Mouse (Mus musculus) small intestine, adult 2 months (tissue): ENCODE data around the gene Txlng. TPM values are rescaled to one million over a fixed set of nuclear protein-coding genes. Genes with fewer than 3 reads are reported as not detected.

ENCODE experiments used
- H3K27ac ChIP-seq: fragments of 200-500 bp; 2 replicates; pipeline ENCODE4 v1.5.1; 2012; ENCODE audit warnings: low read depth, low read length, control low read depth, inconsistent platforms; ENCODE audit not compliant: insufficient read depth
- H3K27me3 ChIP-seq: fragments of 200-500 bp; 2 replicates; pipeline ENCODE4 v1.6.1; 2012; ENCODE audit warnings: mild to moderate bottlenecking, moderate library complexity, low read length, inconsistent platforms; ENCODE audit not compliant: control insufficient read depth, insufficient read depth
- H3K36me3 ChIP-seq: fragments of 200-500 bp; 2 replicates; pipeline ENCODE4 v1.6.1; 2012; ENCODE audit warnings: mild to moderate bottlenecking, low read length, control low read depth, inconsistent platforms; ENCODE audit not compliant: control insufficient read depth, insufficient read depth
- H3K4me1 ChIP-seq: fragments of 200-500 bp; 2 replicates; pipeline ENCODE4 v1.6.1; 2012; ENCODE audit warnings: low read length, inconsistent platforms, mixed read lengths; ENCODE audit not compliant: control insufficient read depth, insufficient read depth, insufficient read length
- H3K4me3 ChIP-seq: fragments of 200-500 bp; 2 replicates; pipeline ENCODE4 v1.5.1; 2012; ENCODE audit warnings: low read depth, mild to moderate bottlenecking, control low read depth, inconsistent platforms, low read length, moderate library complexity
- CTCF ChIP-seq: fragments of 200-500 bp; IDR thresholded peaks from 2 replicates; pipeline ENCODE4 v1.5.1; 2012; ENCODE audit warnings: low read depth, mild to moderate bottlenecking, control low read depth, inconsistent platforms, low read length, moderate library complexity, mixed read lengths; ENCODE audit not compliant: insufficient replicate concordance, insufficient read length; ENCODE audit errors: extremely low read depth
- POLR2A ChIP-seq: fragments of 200-500 bp; IDR thresholded peaks from 2 replicates; pipeline ENCODE4 v1.6.1; 2012; ENCODE audit warnings: low read depth, mild to moderate bottlenecking, control low read depth, inconsistent platforms, low read length, moderate library complexity
- WGBS: fragments of 180-500 bp; shearing (Covaris S2); methylation state at CpG from one replicate; pipeline ENCODE4 v1.1.7; 2018; 5-methylcytosine and 5-hydroxymethylcytosine counted together
- polyA plus RNA-seq: library from polyadenylated mRNA; depleted of rRNA; stranded (reverse); fragments of >200 nt; gene quantifications from 2 replicates; pipeline ENCODE4 v1.2.3, GENCODE M21; 2012; rRNA removed

Txlng gene
- polyA plus RNA-seq, 1 experiment, result 0.85 TPM

DNA sequence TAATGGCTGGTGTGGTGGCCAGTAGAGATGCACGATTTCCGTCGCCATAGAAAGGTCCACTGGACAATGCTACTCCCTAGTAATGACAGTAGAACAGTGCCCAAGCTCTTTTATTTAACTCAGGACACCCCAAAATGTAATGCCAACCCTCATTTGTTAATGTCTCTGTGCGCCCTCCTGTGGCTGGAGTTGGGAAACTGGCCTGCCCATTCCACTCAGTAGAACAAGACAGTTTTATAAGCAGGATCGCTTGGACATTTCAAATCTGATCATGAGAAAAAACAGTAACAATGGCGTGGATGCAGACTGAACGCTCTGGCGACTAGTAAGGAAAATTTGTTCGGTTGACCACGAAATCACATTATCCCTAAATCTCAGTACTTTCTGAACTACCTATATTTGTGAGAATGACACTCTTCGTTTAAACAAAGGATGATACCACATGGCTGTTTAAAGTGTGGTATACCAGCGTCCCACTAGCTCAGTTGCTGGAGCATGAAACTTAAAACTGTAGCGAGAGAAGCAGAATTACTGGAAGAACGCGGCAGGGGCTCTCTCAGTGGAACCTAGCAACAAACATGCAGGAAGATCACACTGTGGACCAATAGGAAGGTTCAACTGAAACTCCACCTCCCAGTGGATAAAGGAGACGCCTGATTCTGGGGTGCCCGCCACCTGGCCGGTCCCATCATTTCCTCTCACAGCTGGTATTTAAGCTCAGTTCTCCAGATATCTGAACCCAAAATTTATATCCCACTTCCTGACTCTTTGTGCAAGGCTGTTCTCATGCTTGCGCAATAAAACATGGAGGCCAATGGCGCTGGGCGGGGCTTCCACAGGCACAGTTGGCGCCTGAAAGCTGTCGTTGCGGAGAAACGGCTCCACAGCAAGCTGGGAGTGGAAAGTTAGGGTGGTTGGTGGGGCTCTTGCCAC lies 94.0 kb downstream of the Txlng start:
- 18% methylated on average over 25 of the region's 25 CpGs for WGBS
- TF ChIP-seq CTCF, result peak; percentile 54; the same call in 1 of the 2 replicates
- TF ChIP-seq POLR2A, result no peak

DNA sequence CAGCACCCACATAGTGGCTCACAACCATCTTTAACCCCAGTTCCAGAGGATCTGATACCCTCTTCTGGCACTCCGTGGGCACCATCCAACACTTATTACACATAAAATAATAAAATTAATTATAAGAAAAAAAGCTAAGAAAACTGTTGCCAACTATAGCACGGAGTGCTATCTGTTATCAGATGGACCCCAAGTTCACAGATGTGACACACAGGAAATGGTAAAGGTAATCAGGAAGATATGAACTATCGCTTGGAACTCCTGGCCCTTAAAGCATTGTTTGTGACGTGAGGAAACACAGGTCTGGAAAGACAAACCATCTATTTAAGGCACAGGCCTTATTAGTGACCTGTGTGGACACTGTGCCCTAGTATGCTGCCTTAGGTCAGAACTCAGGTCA lies 99.2 kb downstream of the Txlng start:
- no peaks in the 10 kb centered on the region for H3K4me1 ChIP-seq
- H3K27ac ChIP-seq, result no peak overlapping the region
- no peaks in the 10 kb centered on the region for H3K36me3 ChIP-seq
- H3K27me3 ChIP-seq, result no peaks in the 10 kb centered on the region
- WGBS, result 73% methylated on average over 4 of the region's 4 CpGs
- no peak for TF ChIP-seq CTCF
- no peak overlapping the region for H3K4me3 ChIP-seq

More for the DNA sequence above, 94.0 kb downstream of the Txlng start:
- Histone ChIP-seq H3K36me3 (no peaks in the 10 kb centered on the region), H3K27me3 (no peaks in the 10 kb centered on the region), H3K27ac (peak overlapping the region; percentile 73), H3K4me1 (peaks cover 2% of the 10 kb centered on the region; the same call in 1 of the 2 replicates), H3K4me3 (peak overlapping the region; percentile 71)

Other genes starting within 250 kb of the Txlng start
- 1.3 and 2.6 TPM in 2 replicates for gene Reps2, start 185.8 kb downstream of the Txlng start, polyA plus RNA-seq
- 11.0 and 20.1 TPM in 2 replicates for gene Rbbp7, start 69.1 kb downstream of the Txlng start, polyA plus RNA-seq
- 6.1 and 8.3 TPM in 2 replicates for gene Syap1, start 59.0 kb upstream of the Txlng start, polyA plus RNA-seq
- 2.2 and 2.3 TPM in 2 replicates for gene Ctps2, start 71.8 kb upstream of the Txlng start, polyA plus RNA-seq
- 0.60 and 179 TPM in 2 replicates for gene S100g, start 135.1 kb upstream of the Txlng start, polyA plus RNA-seq